Mouse (Mus musculus): ENCODE data around the gene Emc3. TPM values are rescaled to one million over a fixed set of nuclear protein-coding genes. Genes with fewer than 3 reads are reported as not detected.

The Emc3 gene
- 76.5 and 86.7 TPM in 2 replicates for polyA plus RNA-seq (2015; fragmentation: Nextera tagmentation; extraction: Ambion mirVana)

DNA sequence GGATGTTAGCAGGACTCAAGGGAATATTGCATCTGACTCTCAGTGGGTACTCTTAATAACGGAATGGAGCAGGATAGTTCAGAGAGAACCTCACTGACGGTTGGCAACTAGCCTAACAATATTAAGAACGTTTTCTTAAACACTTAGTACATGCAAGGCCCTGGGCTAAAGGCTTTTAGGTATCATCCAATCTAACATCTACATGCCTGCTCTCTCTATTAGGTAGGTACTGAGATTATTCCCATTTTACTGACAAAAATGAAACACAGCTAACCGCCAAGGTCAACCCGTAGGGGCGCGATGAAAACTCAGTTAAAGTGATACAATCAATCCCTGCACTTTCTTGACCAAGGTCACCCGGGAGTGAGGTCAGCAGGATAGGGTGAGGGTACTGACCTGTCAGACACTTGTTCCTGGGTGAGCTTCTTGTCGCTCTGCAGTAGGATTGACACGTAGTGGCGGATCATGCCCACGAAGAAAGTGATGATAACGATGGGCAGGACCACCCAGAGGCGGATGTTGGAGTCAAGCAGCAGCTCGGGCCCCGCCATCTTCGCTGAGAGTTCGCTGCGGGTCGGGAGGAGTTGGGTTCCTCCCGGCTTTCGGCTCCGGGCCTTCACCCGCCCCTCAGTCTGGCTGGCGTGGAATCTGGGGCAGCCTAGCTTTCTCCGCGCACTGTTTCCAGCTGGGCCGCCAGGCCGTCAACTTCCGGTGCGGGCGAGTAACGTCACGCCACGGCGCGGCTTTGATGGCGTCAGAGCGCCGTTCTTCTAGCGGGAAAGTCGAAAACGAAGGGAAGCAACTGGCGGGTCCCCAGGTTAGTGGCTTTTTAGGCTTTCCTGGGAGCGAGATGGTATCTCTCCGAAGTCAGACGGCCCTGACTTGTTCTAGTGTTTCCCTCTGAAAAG lies at the start of gene Emc3, which contains the start of gene Fancd2:
Gene Emc3, minus strand, starts transcription at position 721 of the 908 bp plus-strand sequence.
Gene Fancd2, plus strand, starts transcription at position 751 of the 908 bp plus-strand sequence.
- Histone ChIP-seq H3K27me3 (replicated peaks) (no peaks in the 10 kb centered on the region), H3K9me3 (no peaks in the 10 kb centered on the region), H3K4me2 (peak within 1 kb of the TSS; percentile 67), H3K4me1 (peaks cover 25% of the 10 kb centered on the region), H3K27ac (replicated peaks) (peak within 1 kb of the TSS; percentile 77), H3K36me3 (peaks cover 27% of the 10 kb centered on the region), H3K9ac (peak within 1 kb of the TSS; percentile 94), H3K4me3 (peak within 1 kb of the TSS; percentile 89)
- 1% methylated on average over 47 of the region's 47 CpGs for WGBS
- no peak for ATAC-seq (ENCODE audit: extremely low read depth, insufficient number of reproducible peaks, low FRiP score, low TSS enrichment)

DNA sequence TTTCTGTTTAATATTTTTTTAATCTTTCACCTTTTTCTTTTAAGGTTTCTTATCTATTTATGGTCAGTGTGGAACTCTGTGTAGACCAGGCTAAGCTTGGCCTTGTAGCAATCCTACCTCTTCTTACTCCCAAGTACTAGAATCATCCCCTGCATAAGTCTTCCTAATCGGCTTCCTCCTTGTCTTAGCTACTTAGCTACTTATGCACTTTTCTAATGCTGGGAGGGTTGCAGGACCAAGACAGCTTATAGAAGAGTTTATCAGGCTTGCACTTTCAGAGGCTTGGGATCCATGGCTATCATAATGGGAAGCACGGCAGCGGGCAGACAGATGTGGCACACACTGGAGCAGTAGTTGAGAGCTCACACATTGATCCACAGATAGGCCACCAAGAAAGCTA lies 47.9 kb upstream of the Emc3 start:
- no peak for ATAC-seq (ENCODE audit: extremely low read depth, insufficient number of reproducible peaks, low FRiP score, low TSS enrichment)
- Histone ChIP-seq H3K9me3 (no peaks in the 10 kb centered on the region), H3K4me1 (no peaks in the 10 kb centered on the region), H3K27ac (replicated peaks) (no peak overlapping the region), H3K4me3 (no peak overlapping the region), H3K4me2 (no peak overlapping the region), H3K36me3 (peaks cover 59% of the 10 kb centered on the region), H3K9ac (no peak overlapping the region), H3K27me3 (replicated peaks) (no peaks in the 10 kb centered on the region)
- WGBS, result 87% methylated on average over 3 of the region's 3 CpGs

DNA sequence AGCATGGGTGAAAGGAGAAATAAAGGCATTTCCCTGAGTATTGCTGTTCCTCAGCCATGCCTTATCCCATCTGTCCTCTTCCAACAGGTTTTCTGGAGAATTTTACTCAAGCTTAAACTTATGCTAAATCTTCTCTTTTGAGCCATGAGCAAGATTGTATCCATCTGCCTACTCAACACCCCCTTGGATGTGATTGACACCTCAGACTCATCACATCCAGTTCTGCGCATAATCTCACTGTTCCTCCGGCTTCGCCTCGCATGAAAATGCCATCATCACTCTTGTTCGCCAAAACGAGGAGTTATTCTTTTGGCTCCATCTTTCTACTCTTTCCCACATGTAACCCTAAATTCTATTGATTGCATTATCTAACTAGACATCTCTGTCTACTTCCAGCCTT lies 44.6 kb upstream of the Emc3 start:
- 95% methylated on average over 6 of the region's 6 CpGs for WGBS
- H3K4me3 ChIP-seq, result no peak overlapping the region
- peaks cover 61% of the 10 kb centered on the region for H3K36me3 ChIP-seq
- no peak overlapping the region for H3K27ac ChIP-seq (replicated peaks)
- H3K4me1 ChIP-seq, result no peaks in the 10 kb centered on the region
- H3K9ac ChIP-seq, result no peak overlapping the region
- H3K27me3 ChIP-seq (replicated peaks), result no peaks in the 10 kb centered on the region
- no peaks in the 10 kb centered on the region for H3K9me3 ChIP-seq
- no peak overlapping the region for H3K4me2 ChIP-seq
- ATAC-seq (ENCODE audit: extremely low read depth, insufficient number of reproducible peaks, low FRiP score, low TSS enrichment), result no peak

DNA sequence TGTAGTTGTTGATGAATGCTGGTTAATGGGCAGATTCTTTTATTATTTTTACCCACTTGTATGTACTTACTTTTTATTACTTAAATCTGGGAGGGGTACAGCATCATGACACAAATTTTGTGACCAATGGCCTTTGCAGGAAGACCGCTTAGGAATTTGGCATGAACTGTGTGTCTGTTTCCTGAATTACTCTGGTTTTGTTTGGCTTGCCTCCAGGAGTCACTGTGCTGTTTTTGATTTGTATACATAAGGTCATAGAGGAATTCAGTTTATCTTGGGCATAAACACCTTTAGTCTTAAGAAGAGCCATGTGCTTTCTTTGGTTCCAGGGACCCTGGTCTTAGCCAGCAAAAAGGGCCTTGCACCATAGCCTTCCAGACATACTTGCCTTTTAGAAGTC lies 33.1 kb upstream of the Emc3 start:
- no peak overlapping the region for H3K9ac ChIP-seq
- no peak overlapping the region for H3K4me3 ChIP-seq
- WGBS, result 62% methylated on average over 1 of the region's 1 CpGs
- H3K4me2 ChIP-seq, result no peak overlapping the region
- no peak for ATAC-seq (ENCODE audit: extremely low read depth, insufficient number of reproducible peaks, low FRiP score, low TSS enrichment)
- H3K4me1 ChIP-seq, result no peaks in the 10 kb centered on the region
- H3K27me3 ChIP-seq (replicated peaks), result no peaks in the 10 kb centered on the region
- H3K9me3 ChIP-seq, result no peaks in the 10 kb centered on the region
- peaks cover 74% of the 10 kb centered on the region for H3K36me3 ChIP-seq
- H3K27ac ChIP-seq (replicated peaks), result no peak overlapping the region

DNA sequence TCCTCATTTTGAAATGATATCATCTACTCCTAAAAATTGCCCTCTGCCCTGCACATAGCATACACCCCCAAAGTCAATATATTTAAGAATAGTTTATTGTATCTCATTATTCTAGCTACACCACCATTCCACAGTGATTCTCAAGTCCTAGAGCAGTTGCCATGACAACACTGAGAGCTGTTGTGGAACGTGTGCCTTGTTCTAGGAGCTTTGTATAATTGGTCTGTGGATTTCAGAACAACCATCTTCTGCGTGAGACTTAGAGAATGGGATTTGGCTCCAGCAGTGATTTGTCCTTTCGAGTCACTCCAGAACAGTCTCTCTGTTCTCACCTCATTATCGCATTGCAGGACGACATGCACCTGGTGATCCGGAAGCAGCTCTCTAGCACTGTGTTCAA lies 28.3 kb upstream of the Emc3 start:
- no peaks in the 10 kb centered on the region for H3K27me3 ChIP-seq (replicated peaks)
- H3K36me3 ChIP-seq, result peaks cover 50% of the 10 kb centered on the region
- no peak overlapping the region for H3K4me3 ChIP-seq
- no peak overlapping the region for H3K4me2 ChIP-seq
- no peak overlapping the region for H3K27ac ChIP-seq (replicated peaks)
- H3K4me1 ChIP-seq, result no peaks in the 10 kb centered on the region
- no peak overlapping the region for H3K9ac ChIP-seq
- H3K9me3 ChIP-seq, result no peaks in the 10 kb centered on the region
- no peak for ATAC-seq (ENCODE audit: extremely low read depth, insufficient number of reproducible peaks, low FRiP score, low TSS enrichment)
- 84% methylated on average over 6 of the region's 6 CpGs for WGBS

DNA sequence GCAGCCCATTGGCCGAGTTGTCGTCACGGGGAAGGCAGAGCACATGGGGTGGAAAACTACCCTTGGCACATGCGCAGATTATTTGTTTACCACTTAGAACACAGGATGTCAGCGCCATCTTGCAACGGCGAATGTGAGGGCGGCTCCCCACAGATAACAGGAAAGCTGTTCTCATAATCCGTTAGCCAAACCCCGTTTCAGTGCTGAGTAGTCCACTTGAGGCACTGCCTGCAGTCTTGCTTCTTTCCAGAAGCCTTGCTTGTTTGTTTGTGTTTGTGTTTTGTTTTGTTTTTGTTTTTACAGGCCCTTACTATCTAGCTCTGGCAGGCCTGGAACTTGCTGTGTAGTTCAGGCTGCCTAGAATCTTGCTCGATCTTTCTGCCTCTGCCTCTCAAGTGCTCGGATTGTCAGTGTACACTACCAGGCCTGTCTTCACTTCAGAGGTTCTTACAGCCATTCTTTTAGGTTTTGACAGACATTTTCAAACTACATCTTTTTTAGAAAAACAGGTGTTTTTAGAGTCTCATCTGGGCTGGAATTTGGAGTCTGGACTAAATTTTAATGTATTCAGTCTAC lies 12.5 kb upstream of the Emc3 start:
- no peaks in the 10 kb centered on the region for H3K4me1 ChIP-seq
- H3K9me3 ChIP-seq, result no peaks in the 10 kb centered on the region
- H3K36me3 ChIP-seq, result peaks cover 50% of the 10 kb centered on the region
- H3K27ac ChIP-seq (replicated peaks), result no peak overlapping the region
- no peak overlapping the region for H3K9ac ChIP-seq
- H3K27me3 ChIP-seq (replicated peaks), result no peaks in the 10 kb centered on the region
- no peak for ATAC-seq (ENCODE audit: extremely low read depth, insufficient number of reproducible peaks, low FRiP score, low TSS enrichment)
- no peak overlapping the region for H3K4me2 ChIP-seq
- 87% methylated on average over 9 of the region's 12 CpGs for WGBS
- H3K4me3 ChIP-seq, result no peak overlapping the region

DNA sequence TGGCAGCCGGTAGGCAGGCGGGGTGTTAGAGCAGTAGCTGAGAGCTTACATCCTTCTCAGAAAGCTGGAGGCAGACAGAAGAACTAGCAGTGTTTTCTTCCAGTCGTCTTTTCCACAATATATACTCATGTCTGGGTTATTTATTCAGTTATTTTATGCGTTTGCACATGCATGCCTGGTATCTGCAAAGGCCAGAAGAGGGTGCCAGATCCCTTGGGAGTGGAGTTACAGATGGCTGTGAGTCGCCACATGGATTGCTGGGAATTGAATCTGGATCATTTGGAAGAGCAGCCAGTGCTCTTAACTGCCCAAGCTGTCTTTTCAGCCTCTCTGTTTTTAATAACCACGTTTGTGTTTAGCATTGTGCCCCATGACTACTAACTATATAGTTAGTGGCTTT lies 10.2 kb upstream of the Emc3 start:
- H3K4me1 ChIP-seq, result no peaks in the 10 kb centered on the region
- peaks cover 50% of the 10 kb centered on the region for H3K36me3 ChIP-seq
- 83% methylated on average over 6 of the region's 6 CpGs for WGBS
- no peaks in the 10 kb centered on the region for H3K9me3 ChIP-seq
- no peak overlapping the region for H3K27ac ChIP-seq (replicated peaks)
- H3K4me3 ChIP-seq, result no peak overlapping the region
- no peak overlapping the region for H3K4me2 ChIP-seq
- H3K27me3 ChIP-seq (replicated peaks), result no peaks in the 10 kb centered on the region
- ATAC-seq (ENCODE audit: extremely low read depth, insufficient number of reproducible peaks, low FRiP score, low TSS enrichment), result no peak
- H3K9ac ChIP-seq, result no peak overlapping the region

DNA sequence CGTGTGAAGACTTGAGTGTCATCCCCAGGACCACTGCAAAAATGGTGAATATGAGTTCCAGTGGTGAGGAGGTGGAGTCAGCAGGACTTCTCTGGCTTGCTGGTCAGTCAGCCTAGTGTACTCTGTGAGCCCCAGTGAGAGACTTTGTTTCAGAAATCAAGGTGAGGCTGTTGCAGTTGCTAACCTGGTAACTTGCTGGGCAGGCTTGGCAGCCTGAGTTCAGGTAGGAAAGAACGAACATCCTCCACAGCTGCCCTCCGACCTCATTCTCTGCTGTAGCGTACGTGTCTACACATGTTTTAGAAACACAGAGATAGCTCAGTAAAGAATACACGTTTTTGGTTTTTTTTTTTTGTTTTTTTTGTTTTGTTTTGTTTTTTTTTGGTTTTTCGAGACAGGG lies 3.4 kb upstream of the Emc3 start:
- Histone ChIP-seq H3K9ac (no peak overlapping the region), H3K4me1 (peaks cover 18% of the 10 kb centered on the region), H3K4me2 (no peak overlapping the region), H3K36me3 (peaks cover 30% of the 10 kb centered on the region), H3K27ac (replicated peaks) (no peak overlapping the region), H3K9me3 (no peaks in the 10 kb centered on the region), H3K27me3 (replicated peaks) (no peaks in the 10 kb centered on the region), H3K4me3 (no peak overlapping the region)
- 78% methylated on average over 7 of the region's 7 CpGs for WGBS
- ATAC-seq (ENCODE audit: extremely low read depth, insufficient number of reproducible peaks, low FRiP score, low TSS enrichment), result no peak

DNA sequence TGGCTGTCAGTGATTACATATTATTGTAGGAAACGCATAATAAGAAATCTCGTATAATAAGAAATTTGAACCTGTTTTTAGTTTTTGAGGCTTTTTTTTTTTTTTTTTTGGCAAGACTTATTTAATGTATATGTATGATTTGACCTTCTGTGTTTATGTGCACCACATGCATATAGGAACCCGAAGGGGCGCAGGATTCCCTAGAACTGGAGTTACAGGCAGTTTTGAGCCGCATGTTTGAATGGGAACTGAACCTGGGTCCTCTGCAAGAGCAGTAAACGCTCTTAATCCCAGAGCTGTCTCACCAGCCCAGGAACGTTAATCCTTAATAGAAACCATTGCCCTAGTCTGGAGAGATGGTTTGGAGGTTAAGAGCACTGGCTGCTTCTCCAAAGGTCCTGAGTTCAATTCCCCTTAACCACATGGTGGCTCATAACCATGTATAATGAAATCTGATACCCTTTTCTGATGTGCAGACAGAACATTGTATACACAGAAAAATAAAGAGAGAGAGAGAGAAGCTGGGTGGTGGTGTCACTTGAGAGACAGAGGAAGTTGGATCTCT lies 470 bp upstream of the Emc3 start:
- Histone ChIP-seq H3K4me2 (peak overlapping the region; percentile 67), H3K9ac (peak overlapping the region; percentile 94), H3K4me3 (peak overlapping the region; percentile 89), H3K4me1 (peaks cover 25% of the 10 kb centered on the region), H3K9me3 (no peaks in the 10 kb centered on the region), H3K27me3 (replicated peaks) (no peaks in the 10 kb centered on the region), H3K36me3 (peaks cover 29% of the 10 kb centered on the region), H3K27ac (replicated peaks) (peak overlapping the region; percentile 77)
- 7% methylated on average over 7 of the region's 7 CpGs for WGBS
- ATAC-seq (ENCODE audit: extremely low read depth, insufficient number of reproducible peaks, low FRiP score, low TSS enrichment), result no peak

DNA sequence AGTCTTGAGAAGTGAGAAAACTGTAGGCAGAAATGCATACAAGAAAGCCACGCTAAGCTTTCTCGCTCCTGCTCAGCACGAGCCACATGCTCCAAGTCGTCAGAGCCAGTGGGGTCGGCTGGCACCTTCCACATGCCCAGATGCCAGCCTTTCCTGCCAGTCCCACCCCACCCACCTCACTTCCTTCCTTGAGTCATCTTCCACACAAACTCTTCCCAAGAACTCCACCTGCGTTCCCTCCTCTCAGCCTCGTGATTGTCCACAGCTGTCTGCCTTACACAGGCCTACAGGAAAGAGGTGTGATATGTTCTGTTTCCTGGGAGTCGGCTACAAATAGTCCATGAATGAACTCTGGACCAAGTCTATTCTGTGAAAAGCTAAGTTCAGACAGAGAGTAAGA lies 8.0 kb downstream of the Emc3 start:
- Histone ChIP-seq H3K27ac (replicated peaks) (no peak overlapping the region), H3K27me3 (replicated peaks) (no peaks in the 10 kb centered on the region), H3K4me1 (no peaks in the 10 kb centered on the region), H3K4me3 (no peak overlapping the region), H3K36me3 (peaks cover 80% of the 10 kb centered on the region), H3K4me2 (no peak overlapping the region), H3K9me3 (no peaks in the 10 kb centered on the region), H3K9ac (no peak overlapping the region)
- no peak for ATAC-seq (ENCODE audit: extremely low read depth, insufficient number of reproducible peaks, low FRiP score, low TSS enrichment)
- 84% methylated on average over 8 of the region's 8 CpGs for WGBS

DNA sequence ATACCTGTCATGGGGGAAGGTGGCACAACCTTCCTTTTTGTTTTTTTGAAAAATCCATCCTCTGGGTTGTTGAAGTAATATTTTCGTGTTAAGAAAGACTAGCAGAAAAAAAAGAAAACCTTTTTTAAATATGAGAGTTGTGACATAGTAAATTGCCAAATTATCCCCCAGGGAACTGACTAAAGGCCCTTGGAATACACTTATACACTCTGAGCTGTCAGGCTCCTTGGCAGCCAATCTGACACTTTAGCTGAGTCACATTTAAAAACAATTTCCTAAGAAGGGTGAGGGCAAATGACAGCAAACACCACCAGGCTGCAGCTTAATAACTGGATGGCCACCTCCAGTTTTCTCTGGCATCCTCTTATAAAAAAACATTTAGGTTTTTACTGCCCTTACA lies 9.1 kb downstream of the Emc3 start:
- H3K4me1 ChIP-seq, result no peaks in the 10 kb centered on the region
- ATAC-seq (ENCODE audit: extremely low read depth, insufficient number of reproducible peaks, low FRiP score, low TSS enrichment), result no peak
- peaks cover 82% of the 10 kb centered on the region for H3K36me3 ChIP-seq
- H3K4me2 ChIP-seq, result no peak overlapping the region
- no peaks in the 10 kb centered on the region for H3K27me3 ChIP-seq (replicated peaks)
- H3K9me3 ChIP-seq, result no peaks in the 10 kb centered on the region
- H3K9ac ChIP-seq, result no peak overlapping the region
- no peak overlapping the region for H3K27ac ChIP-seq (replicated peaks)
- WGBS, result 54% methylated on average over 1 of the region's 1 CpGs
- no peak overlapping the region for H3K4me3 ChIP-seq

All from heart, embryonic 13.5 days (tissue).